Mouse (Mus musculus) hindbrain, embryonic 12.5 days (tissue): Measurements from ENCODE around the gene Aldh4a1. TPM values are rescaled to one million over a fixed set of nuclear protein-coding genes. Genes with fewer than 3 reads are reported as not detected.

Source experiments
- ATAC-seq: fragments of 200-750 bp; cut with Nextera tagmentation; 2 replicates; pipeline ENCODE4 v1.8.0; 2017; ENCODE audit warnings: moderate TSS enrichment; ENCODE audit not compliant: low FRiP score
- H3K27ac ChIP-seq: fragments of 300-500 bp; sonication (generic); 2 replicates; pipeline ENCODE4 v1.5.1; 2016; ENCODE audit warnings: mild to moderate bottlenecking
- H3K27me3 ChIP-seq: fragments of 300-500 bp; sonication (generic); 2 replicates; pipeline ENCODE4 v1.6.1; 2016; ENCODE audit warnings: mild to moderate bottlenecking
- H3K36me3 ChIP-seq: fragments of 300-500 bp; sonication (generic); 2 replicates; pipeline ENCODE4 v1.6.1; 2016; ENCODE audit warnings: mild to moderate bottlenecking
- H3K4me1 ChIP-seq: fragments of 300-500 bp; sonication (generic); 2 replicates; pipeline ENCODE4 v1.6.1; 2016
- H3K4me2 ChIP-seq: fragments of 300-500 bp; sonication (generic); replicated peaks from 2 replicates; pipeline ENCODE4 v1.6.1; 2016; ENCODE audit warnings: mild to moderate bottlenecking
- H3K4me3 ChIP-seq: fragments of 300-500 bp; sonication (generic); 2 replicates; pipeline ENCODE4 v1.5.1; 2016; ENCODE audit warnings: mild to moderate bottlenecking
- H3K9ac ChIP-seq: fragments of 300-500 bp; sonication (generic); 2 replicates; pipeline ENCODE4 v1.6.1; 2016; ENCODE audit warnings: mild to moderate bottlenecking, moderate library complexity
- H3K9me3 ChIP-seq: fragments of 300-500 bp; sonication (generic); replicated peaks from 2 replicates; pipeline ENCODE4 v1.6.1; 2016; ENCODE audit warnings: mild to moderate bottlenecking
- WGBS: fragments of 180-500 bp; shearing (Covaris S2); methylation state at CpG from one replicate; pipeline ENCODE4 v1.1.7; 2016; 5-methylcytosine and 5-hydroxymethylcytosine counted together
- polyA plus RNA-seq: library from polyadenylated mRNA; unstranded; fragments of >200 nt; fragmentation: Nextera tagmentation; extraction: Ambion mirVana; gene quantifications from 2 replicates; pipeline ENCODE4 v1.2.1, GENCODE M21; 2016

Gene Aldh4a1
- 20.6 and 21.4 TPM in 2 replicates for polyA plus RNA-seq

DNA sequence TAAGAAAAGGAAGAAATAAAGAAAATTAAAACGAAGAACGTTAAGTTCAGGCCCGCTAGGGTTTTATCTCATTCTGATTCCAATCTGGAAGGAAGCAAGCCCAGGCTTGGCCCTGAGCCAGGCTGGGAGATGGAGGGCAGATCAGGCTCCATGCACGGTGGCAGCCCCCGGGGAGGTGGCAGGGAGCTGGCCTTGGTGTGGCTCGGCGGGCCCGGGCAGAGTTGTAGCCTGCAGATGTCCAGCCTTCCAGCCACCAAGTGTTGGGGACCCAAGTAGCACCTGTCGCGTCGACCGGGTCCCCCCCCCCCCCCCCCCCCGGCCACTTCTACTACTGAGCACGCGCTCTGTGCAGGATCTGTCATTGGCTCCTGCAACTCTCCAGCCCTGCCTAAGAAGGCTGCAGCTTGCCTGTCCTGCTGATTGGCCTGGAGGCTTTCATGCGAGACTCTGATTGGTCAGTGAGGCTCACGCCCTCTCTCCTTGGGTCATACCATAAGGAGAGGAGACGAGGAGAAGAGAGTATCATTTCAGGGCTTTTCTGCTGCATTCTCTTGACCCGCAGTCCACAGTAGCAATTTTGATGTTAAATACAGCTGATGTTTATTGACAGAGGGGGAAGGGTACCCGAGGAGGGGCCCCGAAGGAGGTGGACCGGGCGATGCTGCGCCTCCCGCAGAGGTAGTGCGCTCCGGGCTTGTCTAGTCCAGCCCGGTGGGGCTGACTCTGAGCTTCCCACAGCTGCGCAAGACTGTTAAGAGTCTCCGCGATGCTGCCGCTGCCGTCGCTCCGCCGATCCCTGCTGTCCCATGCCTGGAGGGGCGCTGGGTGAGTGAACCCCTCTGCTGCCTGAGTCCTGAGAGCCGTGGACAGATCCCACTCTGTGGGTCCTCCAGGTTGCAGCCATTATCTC lies at the start of gene Aldh4a1:
TSS of gene Aldh4a1 (plus strand) at position 494 of the 910 bp plus-strand sequence.
- under 1% methylated on average over 32 of the region's 38 CpGs for WGBS

DNA sequence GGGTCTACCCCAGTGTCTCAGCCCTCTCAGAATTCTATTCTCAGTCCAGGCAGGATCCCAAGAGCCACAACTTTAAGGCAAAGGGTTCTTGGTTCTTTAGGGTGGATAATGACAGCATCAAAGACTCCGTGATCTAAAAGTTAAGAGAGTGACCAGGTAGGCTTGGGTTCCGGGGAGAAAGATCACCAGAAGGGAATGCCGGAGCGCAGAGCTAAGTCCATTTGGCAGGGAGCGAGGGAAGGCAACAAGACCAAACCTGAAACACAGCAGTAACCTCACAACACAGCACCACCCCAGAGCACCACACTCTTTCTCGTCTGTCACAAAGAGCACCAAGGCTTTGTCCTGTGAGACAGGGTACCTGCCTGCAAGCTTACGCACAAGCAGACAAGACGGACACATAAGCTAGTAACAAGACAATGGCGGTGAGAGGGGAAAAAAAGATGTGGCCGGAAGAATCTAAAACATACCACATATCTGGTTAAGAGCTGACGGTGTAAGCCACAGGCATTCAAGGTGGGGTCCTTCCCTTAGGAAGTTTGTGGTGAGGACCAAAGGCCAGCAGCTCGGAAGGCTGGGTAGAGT lies 49.6 kb upstream of the Aldh4a1 start:
- no peak overlapping the region for H3K9ac ChIP-seq
- 90% methylated on average over 12 of the region's 12 CpGs for WGBS
- no peak for ATAC-seq
- peaks cover 27% of the 10 kb centered on the region for H3K4me1 ChIP-seq
- no peak overlapping the region for H3K4me3 ChIP-seq
- H3K4me2 ChIP-seq: no peak overlapping the region
- H3K36me3 ChIP-seq: no peaks in the 10 kb centered on the region
- no peaks in the 10 kb centered on the region for H3K9me3 ChIP-seq
- H3K27ac ChIP-seq: no peak overlapping the region
- H3K27me3 ChIP-seq: peaks cover 9% of the 10 kb centered on the region; the same call in 1 of the 2 replicates

More for the DNA sequence above, at the start of gene Aldh4a1:
- no peaks in the 10 kb centered on the region for H3K9me3 ChIP-seq
- H3K27me3 ChIP-seq: no peaks in the 10 kb centered on the region
- H3K4me1 ChIP-seq: peaks cover 20% of the 10 kb centered on the region
- ATAC-seq: peak; percentile 100
- H3K27ac ChIP-seq: peak within 1 kb of the TSS; percentile 82
- peak within 1 kb of the TSS; percentile 72 for H3K4me3 ChIP-seq
- no peaks in the 10 kb centered on the region for H3K36me3 ChIP-seq
- peak within 1 kb of the TSS; percentile 86 for H3K4me2 ChIP-seq
- H3K9ac ChIP-seq: peak within 1 kb of the TSS; percentile 70

DNA sequence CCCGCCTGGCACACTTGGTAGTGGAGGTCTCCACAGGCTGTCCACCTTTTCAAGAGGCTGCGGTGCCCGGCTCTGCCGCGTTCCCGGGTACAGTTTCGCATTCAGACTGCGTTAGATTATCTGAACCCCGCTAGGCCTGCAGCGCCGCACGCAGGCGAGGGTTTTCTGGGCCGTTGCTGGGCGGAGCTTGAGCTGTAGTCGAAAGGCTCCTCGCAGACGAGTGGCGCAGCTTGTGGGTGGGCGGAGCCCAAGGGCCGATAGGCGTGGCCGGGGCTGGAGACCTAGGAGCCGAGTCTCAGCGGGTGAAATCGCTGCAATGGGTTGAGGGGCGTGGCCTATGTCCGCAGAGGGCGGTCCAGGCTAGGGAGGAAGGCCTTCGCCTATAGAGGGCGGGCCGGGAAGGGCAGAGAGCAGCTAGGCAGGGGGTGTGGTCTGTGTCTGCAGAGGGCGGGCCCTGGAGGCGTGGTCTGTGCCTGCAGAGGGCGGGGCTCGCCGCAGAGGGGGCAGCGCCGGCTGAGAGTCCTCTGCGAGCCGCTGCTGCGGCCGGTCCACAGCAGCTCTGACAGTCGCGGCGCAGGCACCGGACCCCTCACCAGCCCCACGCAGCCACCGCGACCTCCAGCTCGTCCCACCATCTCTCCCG lies 48.4 kb upstream of the Aldh4a1 start:
- peaks cover 33% of the 10 kb centered on the region for H3K4me1 ChIP-seq
- peak overlapping the region; percentile 95 for H3K4me2 ChIP-seq
- WGBS: under 1% methylated on average over 46 of the region's 52 CpGs
- peak; percentile 96 for ATAC-seq
- peak overlapping the region; percentile 93 for H3K27ac ChIP-seq
- peak overlapping the region; percentile 89 for H3K9ac ChIP-seq
- no peaks in the 10 kb centered on the region for H3K9me3 ChIP-seq
- H3K4me3 ChIP-seq: peak overlapping the region; percentile 81
- H3K27me3 ChIP-seq: peaks cover 9% of the 10 kb centered on the region; the same call in 1 of the 2 replicates
- H3K36me3 ChIP-seq: no peaks in the 10 kb centered on the region

DNA sequence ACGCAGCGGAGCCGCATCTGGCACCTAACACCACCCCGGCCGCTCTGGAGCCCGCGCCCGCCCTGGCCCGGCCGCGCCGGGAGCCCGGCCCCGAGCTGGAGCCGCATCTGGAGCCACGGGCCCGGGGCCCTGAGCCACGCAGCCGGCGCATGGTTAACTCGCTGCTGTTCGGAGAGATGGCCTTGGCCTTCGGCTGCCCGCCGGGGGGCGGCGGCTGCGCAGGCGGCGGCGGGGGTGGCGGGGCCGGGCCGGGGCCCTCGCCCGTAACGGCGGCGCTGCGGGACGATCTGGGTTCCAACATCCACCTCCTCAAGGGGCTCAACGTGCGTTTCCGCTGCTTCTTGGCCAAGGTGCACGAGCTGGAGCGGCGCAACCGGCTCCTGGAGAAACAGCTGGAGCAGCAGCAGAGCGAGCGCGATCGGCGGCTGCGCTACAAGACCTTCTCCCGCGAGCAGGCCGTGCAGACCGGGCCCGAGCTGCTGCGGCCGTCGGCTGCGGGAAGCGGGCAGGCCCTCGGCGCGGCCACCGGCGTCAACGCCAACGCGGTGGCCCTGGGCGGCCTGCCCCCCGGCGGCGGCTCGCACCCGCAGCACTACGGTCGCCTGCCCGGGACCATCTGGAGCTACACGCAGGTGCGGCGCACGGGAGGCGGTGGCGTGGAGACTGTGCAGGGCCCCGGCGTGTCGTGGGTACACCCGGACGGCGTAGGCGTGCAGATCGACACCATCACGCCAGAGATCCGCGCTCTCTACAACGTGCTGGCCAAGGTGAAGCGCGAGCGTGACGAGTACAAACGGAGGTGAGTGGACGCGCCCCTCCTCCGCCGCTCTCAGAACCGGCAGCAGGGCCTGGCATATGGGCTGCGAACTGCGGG lies 47.6 kb upstream of the Aldh4a1 start:
- Histone ChIP-seq H3K27me3 (peaks cover 9% of the 10 kb centered on the region; the same call in 1 of the 2 replicates), H3K4me2 (peak overlapping the region; percentile 95), H3K27ac (peak overlapping the region; percentile 93), H3K4me3 (peak overlapping the region; percentile 81), H3K4me1 (peaks cover 40% of the 10 kb centered on the region), H3K9ac (peak overlapping the region; percentile 89), H3K9me3 (no peaks in the 10 kb centered on the region), H3K36me3 (no peaks in the 10 kb centered on the region)
- under 1% methylated on average over 111 of the region's 111 CpGs for WGBS
- peak; percentile 72 for ATAC-seq

DNA sequence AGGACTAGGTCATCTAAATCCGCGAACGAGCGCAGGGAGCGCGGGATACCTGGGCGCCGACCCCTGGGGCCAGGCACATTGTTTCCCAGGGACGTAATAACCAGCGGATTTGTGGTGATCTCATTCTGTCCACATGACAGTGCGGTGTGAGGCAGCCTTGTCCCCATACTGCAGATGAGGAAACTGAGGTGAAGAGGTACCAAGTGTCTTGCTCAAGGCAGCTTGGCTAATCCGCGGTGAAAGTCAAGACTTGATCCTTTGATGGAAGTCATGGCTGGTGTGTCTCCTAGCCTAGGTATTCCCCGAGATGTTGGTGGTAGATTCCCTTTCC lies 47.0 kb upstream of the Aldh4a1 start:
- ATAC-seq: no peak
- Histone ChIP-seq H3K4me1 (peaks cover 46% of the 10 kb centered on the region), H3K4me3 (peak overlapping the region; percentile 81), H3K36me3 (no peaks in the 10 kb centered on the region), H3K4me2 (peak overlapping the region; percentile 95), H3K27me3 (peaks cover 9% of the 10 kb centered on the region; the same call in 1 of the 2 replicates), H3K27ac (peak overlapping the region; percentile 93), H3K9me3 (no peaks in the 10 kb centered on the region), H3K9ac (peak overlapping the region; percentile 89)
- WGBS: 9% methylated on average over 14 of the region's 14 CpGs

DNA sequence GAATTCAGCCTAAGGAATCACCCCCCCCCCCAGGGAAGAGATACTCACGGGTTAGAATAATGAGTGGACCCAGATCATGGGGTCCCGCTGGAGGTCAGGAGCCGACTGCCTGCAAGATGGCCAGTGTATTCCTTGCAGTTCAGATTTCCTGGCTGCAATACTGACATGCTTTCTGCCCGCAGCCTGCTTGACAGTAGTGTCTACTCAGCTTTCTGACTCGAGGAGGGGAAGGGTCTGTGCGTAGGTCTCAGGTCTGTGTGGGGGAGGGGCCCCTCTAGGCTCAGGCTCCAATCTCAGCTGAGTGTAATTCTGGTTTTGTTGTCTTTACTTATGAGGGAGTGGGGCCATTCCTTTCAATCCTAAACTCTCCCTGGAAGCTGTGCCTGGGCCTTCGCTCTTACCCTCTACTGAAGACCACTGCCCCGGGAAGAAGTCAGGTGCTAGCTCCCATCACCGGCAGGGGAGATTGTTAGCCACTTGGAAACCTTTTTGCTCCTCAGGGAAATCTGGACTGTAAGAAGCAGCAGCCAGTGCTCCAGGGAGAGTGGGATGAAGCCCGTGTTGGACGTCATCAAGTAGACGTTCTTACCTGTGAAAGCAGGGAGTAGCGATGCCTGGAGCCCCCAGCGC lies 46.3 kb upstream of the Aldh4a1 start:
- H3K36me3 ChIP-seq: no peaks in the 10 kb centered on the region
- H3K4me1 ChIP-seq: peaks cover 54% of the 10 kb centered on the region
- H3K27me3 ChIP-seq: peaks cover 9% of the 10 kb centered on the region; the same call in 1 of the 2 replicates
- ATAC-seq: no peak
- peak overlapping the region; percentile 89 for H3K9ac ChIP-seq
- H3K9me3 ChIP-seq: no peaks in the 10 kb centered on the region
- peak overlapping the region; percentile 81 for H3K4me3 ChIP-seq
- no peak overlapping the region for H3K27ac ChIP-seq
- 43% methylated on average over 14 of the region's 14 CpGs for WGBS
- H3K4me2 ChIP-seq: peak overlapping the region; percentile 95

DNA sequence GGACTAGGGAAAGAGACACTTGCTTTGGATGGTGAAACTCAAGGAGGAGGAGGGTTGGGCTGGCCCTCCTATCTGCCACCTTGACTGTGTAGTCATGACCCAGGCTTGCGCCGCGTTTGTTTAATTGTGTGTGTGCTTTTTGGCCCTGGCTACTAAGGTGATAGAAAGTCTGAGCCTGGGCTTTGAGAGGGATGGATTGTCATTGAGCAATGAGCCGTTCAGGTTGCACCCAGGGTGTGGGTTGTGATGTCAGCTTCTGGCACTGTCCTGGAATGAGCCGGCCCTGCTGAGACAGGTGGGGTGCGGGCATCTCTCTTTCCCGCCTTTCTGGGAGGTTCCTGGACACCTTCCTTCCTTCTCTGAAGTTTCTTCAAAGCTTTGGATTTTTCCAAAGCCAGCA lies 45.7 kb upstream of the Aldh4a1 start:
- Histone ChIP-seq H3K36me3 (no peaks in the 10 kb centered on the region), H3K4me1 (peaks cover 59% of the 10 kb centered on the region), H3K4me3 (peak overlapping the region; percentile 81), H3K27me3 (peaks cover 9% of the 10 kb centered on the region; the same call in 1 of the 2 replicates), H3K4me2 (peak overlapping the region; percentile 95), H3K9me3 (no peaks in the 10 kb centered on the region), H3K9ac (0 out of 2 replicates have a peak overlapping the region, but pooled peaks have one; percentile 18), H3K27ac (no peak overlapping the region)
- no peak for ATAC-seq
- WGBS: 83% methylated on average over 7 of the region's 7 CpGs

DNA sequence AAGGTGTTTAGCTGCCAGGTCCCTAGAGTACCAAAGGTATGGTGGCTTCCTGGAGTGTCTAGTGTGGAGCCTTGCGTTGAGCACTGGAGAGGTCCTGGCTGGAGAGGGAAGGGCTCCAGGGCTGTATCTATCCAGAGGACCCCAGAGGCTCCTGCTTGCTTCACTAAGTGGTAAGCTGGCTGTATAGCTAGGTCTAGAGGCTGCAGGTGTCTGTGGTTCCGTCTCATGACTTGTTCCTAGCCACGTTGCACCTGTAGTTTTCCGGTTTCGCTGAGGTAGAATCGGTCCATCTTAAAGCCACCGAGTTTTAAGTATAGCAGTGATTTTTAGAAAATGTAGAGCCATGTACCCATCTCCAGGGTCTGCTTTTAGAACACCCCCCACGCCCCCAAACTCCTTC lies 44.3 kb upstream of the Aldh4a1 start:
- Histone ChIP-seq H3K4me3 (no peak overlapping the region), H3K27me3 (no peaks in the 10 kb centered on the region), H3K27ac (no peak overlapping the region), H3K4me1 (peaks cover 72% of the 10 kb centered on the region), H3K4me2 (no peak overlapping the region), H3K9ac (no peak overlapping the region), H3K9me3 (no peaks in the 10 kb centered on the region), H3K36me3 (no peaks in the 10 kb centered on the region)
- WGBS: 88% methylated on average over 8 of the region's 8 CpGs
- ATAC-seq: no peak

DNA sequence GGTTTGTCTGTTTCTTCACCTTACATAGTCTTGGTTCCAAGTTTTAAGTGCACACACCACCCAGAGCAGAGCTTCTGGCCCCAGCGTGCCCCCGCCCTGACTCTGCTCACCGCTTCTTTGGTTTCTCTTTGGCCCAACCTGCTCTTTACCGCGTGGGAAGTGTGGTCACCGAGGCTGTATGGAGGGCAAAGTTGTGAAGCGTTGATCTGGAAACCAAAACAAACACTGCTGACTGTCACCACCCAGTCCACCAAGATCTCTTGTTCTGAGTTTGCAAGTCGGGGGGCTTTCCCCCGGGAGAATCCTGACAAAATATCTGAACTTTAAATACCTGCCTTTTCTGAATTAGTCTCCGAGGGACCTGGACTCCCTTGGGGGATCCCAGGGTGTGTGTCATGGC lies 43.7 kb upstream of the Aldh4a1 start:
- Histone ChIP-seq H3K9me3 (no peaks in the 10 kb centered on the region), H3K4me3 (no peak overlapping the region), H3K36me3 (no peaks in the 10 kb centered on the region), H3K27me3 (no peaks in the 10 kb centered on the region), H3K27ac (no peak overlapping the region), H3K4me2 (no peak overlapping the region), H3K4me1 (peaks cover 67% of the 10 kb centered on the region), H3K9ac (no peak overlapping the region)
- 58% methylated on average over 10 of the region's 10 CpGs for WGBS
- no peak for ATAC-seq

DNA sequence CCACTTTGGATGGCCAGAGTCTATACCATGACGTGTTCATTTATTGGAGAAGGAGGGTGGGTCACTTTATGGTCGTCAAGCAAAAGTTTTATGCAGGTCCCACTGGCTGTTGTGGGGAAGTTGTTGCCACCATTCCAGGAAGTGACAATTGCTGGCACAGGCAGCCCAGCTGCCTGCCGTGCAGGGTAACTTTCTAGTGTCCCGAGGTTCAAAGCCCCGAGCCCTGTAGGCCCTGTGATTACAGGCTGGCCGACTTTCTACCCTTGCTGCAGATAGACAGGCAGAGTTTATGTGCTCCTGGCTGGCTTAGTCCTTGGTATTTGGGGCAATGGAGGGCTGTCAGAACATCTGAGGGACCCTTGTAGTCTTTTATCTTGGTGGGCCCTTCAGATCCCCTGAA lies 43.2 kb upstream of the Aldh4a1 start:
- WGBS: 58% methylated on average over 6 of the region's 6 CpGs
- Histone ChIP-seq H3K9me3 (no peaks in the 10 kb centered on the region), H3K27me3 (no peaks in the 10 kb centered on the region), H3K4me3 (no peak overlapping the region), H3K36me3 (no peaks in the 10 kb centered on the region), H3K9ac (no peak overlapping the region), H3K4me2 (no peak overlapping the region), H3K27ac (no peak overlapping the region), H3K4me1 (peaks cover 70% of the 10 kb centered on the region)
- no peak for ATAC-seq

DNA sequence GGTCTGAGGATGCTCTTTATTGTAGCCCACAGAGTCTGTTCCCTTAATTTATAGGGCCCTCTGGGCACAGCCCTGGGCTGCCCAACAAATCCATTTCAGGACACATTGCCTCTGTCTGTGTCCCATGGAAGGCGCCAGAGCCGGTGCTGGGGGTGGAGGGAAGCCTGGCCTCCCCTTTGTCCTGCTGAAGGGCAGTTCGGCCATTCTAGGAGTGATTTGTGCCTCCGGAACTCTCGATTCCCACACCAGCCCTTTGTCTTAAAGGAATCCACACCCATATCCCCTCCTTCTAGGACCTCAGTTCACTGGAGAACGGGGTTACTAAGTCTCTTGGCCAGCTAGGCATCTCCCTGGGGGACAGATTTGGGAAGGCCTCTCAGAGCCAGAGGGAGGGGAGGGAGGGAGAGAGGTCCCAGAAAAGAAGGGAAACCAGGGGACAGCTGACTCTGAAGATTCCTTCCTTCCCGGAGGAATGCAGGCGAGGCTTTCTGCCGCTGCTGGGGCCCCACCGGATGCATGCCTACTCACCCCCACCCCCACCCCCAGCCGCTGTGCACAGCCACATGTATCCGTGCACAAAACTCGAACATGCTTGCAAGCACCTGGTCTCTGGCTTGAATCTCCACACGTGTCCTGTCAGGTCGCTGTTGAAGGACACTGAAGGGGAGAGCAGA lies 41.9 kb upstream of the Aldh4a1 start:
- Histone ChIP-seq H3K4me3 (0 out of 2 replicates have a peak overlapping the region, but pooled peaks have one; percentile 4), H3K9me3 (no peaks in the 10 kb centered on the region), H3K27ac (peak overlapping the region; percentile 50), H3K4me1 (peaks cover 70% of the 10 kb centered on the region), H3K27me3 (no peaks in the 10 kb centered on the region), H3K4me2 (peak overlapping the region; percentile 39), H3K9ac (peak overlapping the region; percentile 28), H3K36me3 (no peaks in the 10 kb centered on the region)
- WGBS: 4% methylated on average over 15 of the region's 15 CpGs
- peak; percentile 13 for ATAC-seq
